Mouse (Mus musculus): Measurements from ENCODE around the gene Ralgps1.
"Not testable (repeated sequence)": the region's sequence is repeated elsewhere in the genome, so short reads cannot be mapped to it uniquely, and the experiment has no call there.

Ralgps1 gene

DNA sequence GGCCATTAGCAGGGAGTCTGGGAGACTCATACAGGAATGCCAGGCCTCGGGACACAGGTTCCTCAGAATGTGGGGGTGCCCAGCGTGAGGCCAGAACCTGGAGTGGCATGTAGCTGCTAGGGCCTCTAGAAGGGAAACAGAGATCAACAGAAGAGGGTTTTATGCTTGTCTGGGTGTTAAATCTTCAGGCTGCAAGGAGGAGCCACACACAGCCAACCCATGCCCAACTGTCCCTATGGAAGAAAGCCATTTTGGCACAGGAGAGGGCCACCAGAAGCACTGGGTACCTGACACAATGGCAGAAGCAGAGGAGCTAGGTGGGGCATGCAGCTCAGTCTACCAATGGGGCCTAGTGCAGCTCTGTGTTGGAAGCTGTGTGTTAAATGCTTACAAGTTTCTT, 21.7 kb downstream of the Ralgps1 start:
- DNase-seq (ENCODE audit: low read depth, low spot score), result no peak
- Histone ChIP-seq H3K36me3 (ENCODE audit: control insufficient read depth, insufficient read depth, low read length, poor library complexity, severe bottlenecking) (no peaks in the 10 kb centered on the region), H3K27me3 (ENCODE audit: control insufficient read depth, insufficient read depth, low read length, poor library complexity, severe bottlenecking) (no peaks in the 10 kb centered on the region)

GRCm38 (mm10) chr2:33349081-33349480, 22.2 kb downstream of the Ralgps1 start:
- DNase-seq (ENCODE audit: low read depth, low spot score), result peak; percentile 81
- no peaks in the 10 kb centered on the region for H3K36me3 ChIP-seq (ENCODE audit: control insufficient read depth, insufficient read depth, low read length, poor library complexity, severe bottlenecking)

GRCm38 (mm10) chr2:33348260-33348659, 23.0 kb downstream of the Ralgps1 start:
- DNase-seq (ENCODE audit: low read depth, low spot score), result no peak
- Histone ChIP-seq H3K36me3 (ENCODE audit: control insufficient read depth, insufficient read depth, low read length, poor library complexity, severe bottlenecking) (no peaks in the 10 kb centered on the region), H3K27me3 (ENCODE audit: control insufficient read depth, insufficient read depth, low read length, poor library complexity, severe bottlenecking) (no peaks in the 10 kb centered on the region)

More at GRCm38 (mm10) chr2:33349081-33349480, 22.2 kb downstream of the Ralgps1 start:
- no peaks in the 10 kb centered on the region for H3K27me3 ChIP-seq (ENCODE audit: control insufficient read depth, insufficient read depth, low read length, poor library complexity, severe bottlenecking)

DNA sequence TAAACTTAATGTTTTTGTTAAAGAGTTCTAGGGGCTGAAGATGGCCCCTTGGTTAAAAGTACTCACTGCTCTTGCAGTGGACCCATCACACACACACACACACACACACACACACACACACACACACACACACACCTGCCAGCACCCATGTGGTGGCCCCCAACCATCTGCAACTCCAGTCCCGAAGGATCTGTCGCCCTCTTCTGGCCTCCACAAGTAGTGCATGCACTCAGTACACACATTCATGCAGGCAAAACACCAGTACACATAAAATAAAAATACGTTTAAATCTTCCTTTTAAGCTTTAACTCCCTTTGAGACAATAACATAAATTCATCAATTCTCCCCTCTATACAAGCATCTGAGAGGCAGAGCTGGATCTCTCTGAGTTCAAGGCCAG, 23.7 kb downstream of the Ralgps1 start:
- Histone ChIP-seq H3K36me3 (ENCODE audit: control insufficient read depth, insufficient read depth, low read length, poor library complexity, severe bottlenecking) (no peaks in the 10 kb centered on the region), H3K27me3 (ENCODE audit: control insufficient read depth, insufficient read depth, low read length, poor library complexity, severe bottlenecking) (no peaks in the 10 kb centered on the region)
- DNase-seq (ENCODE audit: low read depth, low spot score), result peak; percentile 63

GRCm38 (mm10) chr2:33346749-33347148, 24.5 kb downstream of the Ralgps1 start:
- Histone ChIP-seq H3K36me3 (ENCODE audit: control insufficient read depth, insufficient read depth, low read length, poor library complexity, severe bottlenecking) (no peaks in the 10 kb centered on the region), H3K27me3 (ENCODE audit: control insufficient read depth, insufficient read depth, low read length, poor library complexity, severe bottlenecking) (no peaks in the 10 kb centered on the region)
- DNase-seq (ENCODE audit: low read depth, low spot score), result no peak

- Histone ChIP-seq H3K36me3 (ENCODE audit: control insufficient read depth, insufficient read depth, low read length, poor library complexity, severe bottlenecking) (no peaks in the 10 kb centered on the region), H3K27me3 (ENCODE audit: control insufficient read depth, insufficient read depth, low read length, poor library complexity, severe bottlenecking) (no peaks in the 10 kb centered on the region)
- DNase-seq (ENCODE audit: low read depth, low spot score), result no peak
Observed at GRCm38 (mm10) chr2:33345956-33346355, 25.3 kb downstream of the Ralgps1 start.

- no peak for DNase-seq (ENCODE audit: low read depth, low spot score)
- Histone ChIP-seq H3K27me3 (ENCODE audit: control insufficient read depth, insufficient read depth, low read length, poor library complexity, severe bottlenecking) (no peaks in the 10 kb centered on the region), H3K36me3 (ENCODE audit: control insufficient read depth, insufficient read depth, low read length, poor library complexity, severe bottlenecking) (no peaks in the 10 kb centered on the region)
Observed at GRCm38 (mm10) chr2:33345475-33345874, 25.8 kb downstream of the Ralgps1 start.

- DNase-seq (ENCODE audit: low read depth, low spot score), result no peak
- no peaks in the 10 kb centered on the region for H3K27me3 ChIP-seq (ENCODE audit: control insufficient read depth, insufficient read depth, low read length, poor library complexity, severe bottlenecking)
- no peaks in the 10 kb centered on the region for H3K36me3 ChIP-seq (ENCODE audit: control insufficient read depth, insufficient read depth, low read length, poor library complexity, severe bottlenecking)
Observed at GRCm38 (mm10) chr2:33343413-33343812, 27.9 kb downstream of the Ralgps1 start.

GRCm38 (mm10) chr2:33342148-33342547, 29.1 kb downstream of the Ralgps1 start:
- H3K27me3 ChIP-seq (ENCODE audit: control insufficient read depth, insufficient read depth, low read length, poor library complexity, severe bottlenecking), result no peaks in the 10 kb centered on the region
- H3K36me3 ChIP-seq (ENCODE audit: control insufficient read depth, insufficient read depth, low read length, poor library complexity, severe bottlenecking), result no peaks in the 10 kb centered on the region
- no peak for DNase-seq (ENCODE audit: low read depth, low spot score)

DNA sequence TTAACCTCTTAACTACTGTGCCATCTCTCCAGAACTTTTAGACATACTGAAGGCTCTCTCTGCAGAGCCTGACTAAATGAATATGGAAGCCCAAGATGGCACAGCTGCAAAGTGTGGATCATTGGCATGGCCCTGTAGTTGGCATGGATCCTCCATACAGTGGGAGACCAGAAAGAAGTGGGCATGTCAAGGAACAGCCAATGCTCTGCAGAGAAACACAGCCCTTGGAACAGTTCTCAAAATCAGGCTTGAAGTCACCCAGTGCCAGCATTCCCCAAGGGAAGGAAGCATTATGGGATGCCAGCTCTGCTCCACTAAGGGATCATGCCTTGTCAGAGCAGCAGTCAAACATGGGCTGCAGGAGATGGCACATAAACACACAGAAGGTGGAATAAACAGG, 35.5 kb downstream of the Ralgps1 start:
- H3K36me3 ChIP-seq (ENCODE audit: control insufficient read depth, insufficient read depth, low read length, poor library complexity, severe bottlenecking), result no peaks in the 10 kb centered on the region; the same call in 1 of the 2 replicates
- DNase-seq (ENCODE audit: low read depth, low spot score), result no peak
- no peaks in the 10 kb centered on the region for H3K27me3 ChIP-seq (ENCODE audit: control insufficient read depth, insufficient read depth, low read length, poor library complexity, severe bottlenecking)

DNA sequence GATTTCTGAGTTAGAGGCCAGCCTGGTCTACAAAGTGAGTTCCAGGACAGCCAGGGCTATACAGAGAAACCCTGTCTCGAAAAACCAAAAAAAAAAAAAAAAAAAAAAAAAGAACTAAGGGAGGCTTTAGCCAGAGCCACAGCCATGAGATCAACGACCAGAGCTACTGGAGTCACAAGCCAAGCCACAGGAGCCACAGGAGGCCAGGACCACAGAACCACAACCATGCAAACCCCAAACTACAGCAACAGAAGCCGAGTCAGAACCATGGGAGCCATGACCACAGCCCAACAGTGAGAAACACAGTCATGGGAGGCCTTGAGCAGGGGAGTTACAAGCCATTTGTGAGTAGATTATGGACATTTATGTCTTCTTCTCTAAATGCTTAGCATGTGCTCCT, 41.7 kb downstream of the Ralgps1 start:
- no peaks in the 10 kb centered on the region for H3K36me3 ChIP-seq (ENCODE audit: control insufficient read depth, insufficient read depth, low read length, poor library complexity, severe bottlenecking)
- H3K27me3 ChIP-seq (ENCODE audit: control insufficient read depth, insufficient read depth, low read length, poor library complexity, severe bottlenecking), result no peaks in the 10 kb centered on the region
- DNase-seq (ENCODE audit: low read depth, low spot score), result no peak

- Histone ChIP-seq H3K36me3 (ENCODE audit: control insufficient read depth, insufficient read depth, low read length, poor library complexity, severe bottlenecking) (no peaks in the 10 kb centered on the region), H3K27me3 (ENCODE audit: control insufficient read depth, insufficient read depth, low read length, poor library complexity, severe bottlenecking) (no peaks in the 10 kb centered on the region)
- DNase-seq (ENCODE audit: low read depth, low spot score), result peak; percentile 61
Observed at GRCm38 (mm10) chr2:33328941-33329340, 42.3 kb downstream of the Ralgps1 start.

GRCm38 (mm10) chr2:33325359-33325758, 45.9 kb downstream of the Ralgps1 start:
- DNase-seq (ENCODE audit: low read depth, low spot score), result no peak
- H3K36me3 ChIP-seq (ENCODE audit: control insufficient read depth, insufficient read depth, low read length, poor library complexity, severe bottlenecking), result no peaks in the 10 kb centered on the region
- no peaks in the 10 kb centered on the region for H3K27me3 ChIP-seq (ENCODE audit: control insufficient read depth, insufficient read depth, low read length, poor library complexity, severe bottlenecking)

GRCm38 (mm10) chr2:33323799-33324595, 47.3 kb downstream of the Ralgps1 start:
- H3K36me3 ChIP-seq (ENCODE audit: control insufficient read depth, insufficient read depth, low read length, poor library complexity, severe bottlenecking), result no peaks in the 10 kb centered on the region
- no peaks in the 10 kb centered on the region for H3K27me3 ChIP-seq (ENCODE audit: control insufficient read depth, insufficient read depth, low read length, poor library complexity, severe bottlenecking)
- no peak for DNase-seq (ENCODE audit: low read depth, low spot score)

GRCm38 (mm10) chr2:33323043-33323625, 48.2 kb downstream of the Ralgps1 start:
- not testable (repeated sequence) for H3K27me3 ChIP-seq (ENCODE audit: control insufficient read depth, insufficient read depth, low read length, poor library complexity, severe bottlenecking); DNase-seq (ENCODE audit: low read depth, low spot score); H3K36me3 ChIP-seq (ENCODE audit: control insufficient read depth, insufficient read depth, low read length, poor library complexity, severe bottlenecking)
